Mouse (Mus musculus): Measurements from ENCODE around the gene Olfr1375. TPM values are rescaled to one million over a fixed set of nuclear protein-coding genes. Genes with fewer than 3 reads are reported as not detected.
A peak's percentile ranks its signal among the peaks of the same experiment; 100 is the strongest.

The Olfr1375 gene
- polyA plus RNA-seq, 1 experiment from 2014 or later: not detected

- Histone ChIP-seq H3K27me3 (no peaks in the 10 kb centered on the region), H3K4me3 (no peak overlapping the region), H3K27ac (replicated peaks) (no peak overlapping the region), H3K36me3 (no peaks in the 10 kb centered on the region), H3K9ac (no peak overlapping the region), H3K9me3 (no peaks in the 10 kb centered on the region), H3K4me1 (replicated peaks) (no peaks in the 10 kb centered on the region), H3K4me2 (no peak overlapping the region)
- ATAC-seq (ENCODE audit: low FRiP score, low read depth): no peak
- WGBS: 51% methylated on average over 3 of the region's 3 CpGs
Observed at GRCm38 (mm10) chr11:51053230-51053629, 5.3 kb downstream of the Olfr1375 start.

GRCm38 (mm10) chr11:51059151-51059571 lies 11.3 kb downstream of the Olfr1375 start, which contains the start of gene Zfp354a:
Gene Zfp354a, plus strand, starts transcription at chr11:51059257.
- Histone ChIP-seq H3K4me1 (replicated peaks) (peaks cover 17% of the 10 kb centered on the region), H3K4me2 (peak within 1 kb of the TSS; percentile 66), H3K36me3 (peaks cover 4% of the 10 kb centered on the region), H3K9me3 (no peaks in the 10 kb centered on the region), H3K9ac (peak within 1 kb of the TSS; percentile 81), H3K4me3 (peak within 1 kb of the TSS; percentile 84), H3K27ac (replicated peaks) (peak within 1 kb of the TSS; percentile 80), H3K27me3 (no peaks in the 10 kb centered on the region)
- under 1% methylated on average over 32 of the region's 32 CpGs for WGBS
- peak; percentile 96 for ATAC-seq (ENCODE audit: low FRiP score, low read depth)

- peak overlapping the region; percentile 84 for H3K4me3 ChIP-seq
- H3K27ac ChIP-seq (replicated peaks): peak overlapping the region; percentile 80
- no peak for ATAC-seq (ENCODE audit: low FRiP score, low read depth)
- 14% methylated on average over 14 of the region's 14 CpGs for WGBS
- H3K9ac ChIP-seq: peak overlapping the region; percentile 81
- peaks cover 17% of the 10 kb centered on the region for H3K4me1 ChIP-seq (replicated peaks)
- no peaks in the 10 kb centered on the region for H3K9me3 ChIP-seq
- H3K27me3 ChIP-seq: no peaks in the 10 kb centered on the region
- peak overlapping the region; percentile 66 for H3K4me2 ChIP-seq
- peaks cover 8% of the 10 kb centered on the region for H3K36me3 ChIP-seq
Observed at GRCm38 (mm10) chr11:51059640-51060039, 11.7 kb downstream of the Olfr1375 start.

GRCm38 (mm10) chr11:51060981-51061380 lies 13.1 kb downstream of the Olfr1375 start:
- H3K36me3 ChIP-seq: peaks cover 20% of the 10 kb centered on the region
- H3K27me3 ChIP-seq: no peaks in the 10 kb centered on the region
- no peaks in the 10 kb centered on the region for H3K9me3 ChIP-seq
- no peak overlapping the region for H3K27ac ChIP-seq (replicated peaks)
- peaks cover 17% of the 10 kb centered on the region for H3K4me1 ChIP-seq (replicated peaks)
- H3K9ac ChIP-seq: no peak overlapping the region
- ATAC-seq (ENCODE audit: low FRiP score, low read depth): no peak
- no peak overlapping the region for H3K4me3 ChIP-seq
- 97% methylated on average over 6 of the region's 6 CpGs for WGBS
- no peak overlapping the region for H3K4me2 ChIP-seq

- Histone ChIP-seq H3K36me3 (peaks cover 43% of the 10 kb centered on the region), H3K9me3 (no peaks in the 10 kb centered on the region)
- ATAC-seq (ENCODE audit: low FRiP score, low read depth): no peak
Observed at GRCm38 (mm10) chr11:51063276-51063675, 15.4 kb downstream of the Olfr1375 start.

GRCm38 (mm10) chr11:51063841-51064240 lies 15.9 kb downstream of the Olfr1375 start:
- H3K4me2 ChIP-seq: no peak overlapping the region
- H3K4me3 ChIP-seq: no peak overlapping the region
- no peak overlapping the region for H3K9ac ChIP-seq
- no peak overlapping the region for H3K27ac ChIP-seq (replicated peaks)
- peaks cover 49% of the 10 kb centered on the region for H3K36me3 ChIP-seq
- H3K27me3 ChIP-seq: no peaks in the 10 kb centered on the region
- H3K9me3 ChIP-seq: peaks cover 4% of the 10 kb centered on the region; the same call in 1 of the 2 replicates
- 97% methylated on average over 8 of the region's 8 CpGs for WGBS
- no peak for ATAC-seq (ENCODE audit: low FRiP score, low read depth)
- H3K4me1 ChIP-seq (replicated peaks): peaks cover 17% of the 10 kb centered on the region

More at GRCm38 (mm10) chr11:51063276-51063675, 15.4 kb downstream of the Olfr1375 start:
- Histone ChIP-seq H3K4me3 (no peak overlapping the region), H3K9ac (no peak overlapping the region), H3K4me2 (no peak overlapping the region), H3K4me1 (replicated peaks) (peaks cover 17% of the 10 kb centered on the region), H3K27me3 (no peaks in the 10 kb centered on the region), H3K27ac (replicated peaks) (no peak overlapping the region)
- 93% methylated on average over 7 of the region's 7 CpGs for WGBS

- no peak for ATAC-seq (ENCODE audit: low FRiP score, low read depth)
- H3K4me2 ChIP-seq: no peak overlapping the region
- WGBS: 49% methylated on average over 7 of the region's 7 CpGs
- H3K9me3 ChIP-seq: no peaks in the 10 kb centered on the region
- no peaks in the 10 kb centered on the region for H3K4me1 ChIP-seq (replicated peaks)
- no peak overlapping the region for H3K27ac ChIP-seq (replicated peaks)
- H3K9ac ChIP-seq: no peak overlapping the region
- no peak overlapping the region for H3K4me3 ChIP-seq
- no peaks in the 10 kb centered on the region for H3K36me3 ChIP-seq
- no peaks in the 10 kb centered on the region for H3K27me3 ChIP-seq
Observed at GRCm38 (mm10) chr11:51084527-51084926, 36.6 kb downstream of the Olfr1375 start.

GRCm38 (mm10) chr11:51085269-51085668 lies 37.4 kb downstream of the Olfr1375 start:
- Histone ChIP-seq H3K27ac (replicated peaks) (no peak overlapping the region), H3K4me1 (replicated peaks) (no peaks in the 10 kb centered on the region), H3K36me3 (no peaks in the 10 kb centered on the region), H3K27me3 (no peaks in the 10 kb centered on the region), H3K9ac (no peak overlapping the region), H3K4me3 (no peak overlapping the region), H3K9me3 (no peaks in the 10 kb centered on the region), H3K4me2 (no peak overlapping the region)
- 70% methylated on average over 13 of the region's 13 CpGs for WGBS
- ATAC-seq (ENCODE audit: low FRiP score, low read depth): no peak

Other genes with a start within 250 kb of the Olfr1375 start
- 52.6 and 54.8 TPM in 2 replicates for gene Zfp354c, start 220.4 kb upstream of the Olfr1375 start, polyA plus RNA-seq (2015; fragmentation: Nextera tagmentation; extraction: Ambion mirVana)
- 1.2 and 2.0 TPM in 2 replicates for gene Zfp879, start 206.6 kb upstream of the Olfr1375 start, polyA plus RNA-seq (2015; fragmentation: Nextera tagmentation; extraction: Ambion mirVana)
- gene Grm6, start 197.4 kb upstream of the Olfr1375 start, polyA plus RNA-seq (2015; fragmentation: Nextera tagmentation; extraction: Ambion mirVana): not detected in 2 replicates
- gene Zfp454, start 160.5 kb upstream of the Olfr1375 start, polyA plus RNA-seq (2015; fragmentation: Nextera tagmentation; extraction: Ambion mirVana): 9.5 and 11.3 TPM in 2 replicates
- 41.5 and 46.0 TPM in 2 replicates for gene Zfp2, start 131.9 kb upstream of the Olfr1375 start, polyA plus RNA-seq (2015; fragmentation: Nextera tagmentation; extraction: Ambion mirVana)
- gene Zfp354b, start 116.5 kb upstream of the Olfr1375 start, polyA plus RNA-seq (2015; fragmentation: Nextera tagmentation; extraction: Ambion mirVana): 3.5 and 4.3 TPM in 2 replicates
- gene 4933414I15Rik, start 104.3 kb upstream of the Olfr1375 start, polyA plus RNA-seq (2015; fragmentation: Nextera tagmentation; extraction: Ambion mirVana): not detected in 2 replicates
- gene Prop1, start 94.3 kb upstream of the Olfr1375 start, polyA plus RNA-seq (2015; fragmentation: Nextera tagmentation; extraction: Ambion mirVana): not detected in 2 replicates
- gene Olfr1378, start 81.6 kb upstream of the Olfr1375 start, polyA plus RNA-seq (2015; fragmentation: Nextera tagmentation; extraction: Ambion mirVana): not detected in 2 replicates
- not detected in 2 replicates for gene Olfr1377, start 66.1 kb upstream of the Olfr1375 start, polyA plus RNA-seq (2015; fragmentation: Nextera tagmentation; extraction: Ambion mirVana)
- gene Olfr51, start 44.5 kb upstream of the Olfr1375 start, polyA plus RNA-seq (2015; fragmentation: Nextera tagmentation; extraction: Ambion mirVana): not detected in 2 replicates
- not detected in 2 replicates for gene Olfr54, start 33.9 kb upstream of the Olfr1375 start, polyA plus RNA-seq (2015; fragmentation: Nextera tagmentation; extraction: Ambion mirVana)
- 11.5 and 11.9 TPM in 2 replicates for gene Zfp354a, start 11.1 kb downstream of the Olfr1375 start, polyA plus RNA-seq (2015; fragmentation: Nextera tagmentation; extraction: Ambion mirVana)
- gene Gm12569, start 172.4 kb downstream of the Olfr1375 start, polyA plus RNA-seq (2015; fragmentation: Nextera tagmentation; extraction: Ambion mirVana): not detected in 2 replicates
- 117 and 125 TPM in 2 replicates for gene Clk4, start 213.6 kb downstream of the Olfr1375 start, polyA plus RNA-seq (2015; fragmentation: Nextera tagmentation; extraction: Ambion mirVana)
- 0.41 and 0.62 TPM in 2 replicates for gene BC049762, start 214.9 kb downstream of the Olfr1375 start, polyA plus RNA-seq (2015; fragmentation: Nextera tagmentation; extraction: Ambion mirVana)
- gene Col23a1, start 241.8 kb downstream of the Olfr1375 start, polyA plus RNA-seq (2015; fragmentation: Nextera tagmentation; extraction: Ambion mirVana): 8.8 and 10.2 TPM in 2 replicates